Mouse (Mus musculus) forebrain, embryonic 10.5 days (tissue): Measurements from ENCODE around the gene Mcm3ap. TPM values are rescaled to one million over a fixed set of nuclear protein-coding genes. Genes with fewer than 3 reads are reported as not detected.

ENCODE experiments used
- DNase-seq: peaks from one replicate; pipeline ENCODE4 v3.0.0-alpha.2; 2017; ENCODE audit warnings: low spot score; ENCODE audit errors: extremely low spot score
- H3K27ac ChIP-seq: fragments of 300-500 bp; sonication (generic); 2 replicates; pipeline ENCODE4 v1.5.1; 2016; ENCODE audit warnings: mild to moderate bottlenecking
- H3K27me3 ChIP-seq: fragments of 300-500 bp; sonication (generic); 2 replicates; pipeline ENCODE4 v1.6.1; 2016; ENCODE audit warnings: mild to moderate bottlenecking; ENCODE audit not compliant: poor library complexity, severe bottlenecking
- H3K36me3 ChIP-seq: fragments of 300-500 bp; sonication (generic); replicated peaks from 2 replicates; pipeline ENCODE4 v1.6.1; 2016; ENCODE audit warnings: mild to moderate bottlenecking, moderate library complexity
- H3K4me1 ChIP-seq: fragments of 300-500 bp; sonication (generic); 2 replicates; pipeline ENCODE4 v1.6.1; 2016
- H3K4me3 ChIP-seq: fragments of 300-500 bp; sonication (generic); 2 replicates; pipeline ENCODE4 v1.5.1; 2016; ENCODE audit warnings: mild to moderate bottlenecking, moderate library complexity
- H3K9me3 ChIP-seq: fragments of 300-500 bp; sonication (generic); 2 replicates; pipeline ENCODE4 v1.6.1; 2016; ENCODE audit warnings: mild to moderate bottlenecking, moderate library complexity
- WGBS: fragments of 180-500 bp; shearing (Covaris S2); methylation state at CpG from one replicate; pipeline ENCODE4 v1.1.7; 2016; 5-methylcytosine and 5-hydroxymethylcytosine counted together
- polyA plus RNA-seq: library from polyadenylated mRNA; unstranded; fragments of >200 nt; fragmentation: Nextera tagmentation; extraction: Ambion mirVana; gene quantifications from 2 replicates; pipeline ENCODE4 v1.2.1, GENCODE M21; 2016

Gene Mcm3ap
- polyA plus RNA-seq, 1 experiment from 2014 or later: 81.7 TPM

- no peaks in the 10 kb centered on the region for H3K27me3 ChIP-seq
- 0 out of 2 replicates have a peak, but pooled peaks cover 2% of the 10 kb centered on the region for H3K36me3 ChIP-seq
- H3K27ac ChIP-seq: no peak within 1 kb of the TSS
- 92% methylated on average over 10 of the region's 10 CpGs for WGBS
- no peak for DNase-seq
- H3K9me3 ChIP-seq: no peaks in the 10 kb centered on the region
- no peaks in the 10 kb centered on the region for H3K4me1 ChIP-seq
- no peak within 1 kb of the TSS for H3K4me3 ChIP-seq
Observed at GRCm38 (mm10) chr10:76561972-76562371, 93.2 kb downstream of the Mcm3ap start, which contains the start of gene Spatc1l. Gene Spatc1l, plus strand, starts transcription at chr10:76562272.

Other genes starting within 250 kb of the Mcm3ap start
- 57.5 and 63.0 TPM in 2 replicates for gene Prmt2, start 231.1 kb upstream of the Mcm3ap start, polyA plus RNA-seq
- gene S100b, start 215.1 kb upstream of the Mcm3ap start, polyA plus RNA-seq: 0.10 TPM in 1 of 2 replicates, not detected in the other
- 5.3 and 7.1 TPM in 2 replicates for gene Dip2a, start 123.6 kb upstream of the Mcm3ap start, polyA plus RNA-seq
- not detected in 2 replicates for gene AC141477.1, start 28.5 kb upstream of the Mcm3ap start, polyA plus RNA-seq
- 21.5 and 25.0 TPM in 2 replicates for gene Pcnt, start 26.1 kb upstream of the Mcm3ap start, polyA plus RNA-seq
- gene 2610028H24Rik, start 19.8 kb upstream of the Mcm3ap start, polyA plus RNA-seq: not detected in 2 replicates
- gene Ybey, start 187 bp downstream of the Mcm3ap start, polyA plus RNA-seq: 11.5 and 12.1 TPM in 2 replicates
- 63.1 and 63.5 TPM in 2 replicates for gene Lss, start 62.7 kb downstream of the Mcm3ap start, polyA plus RNA-seq
- gene Spatc1l, start 93.3 kb downstream of the Mcm3ap start, polyA plus RNA-seq: not detected in 2 replicates
- gene Ftcd, start 106.7 kb downstream of the Mcm3ap start, polyA plus RNA-seq: not detected in 2 replicates
- gene Col6a2, start 154.7 kb downstream of the Mcm3ap start, polyA plus RNA-seq: 5.4 and 5.9 TPM in 2 replicates